Mouse (Mus musculus): ENCODE measurements around the gene Serpina11.

DNA sequence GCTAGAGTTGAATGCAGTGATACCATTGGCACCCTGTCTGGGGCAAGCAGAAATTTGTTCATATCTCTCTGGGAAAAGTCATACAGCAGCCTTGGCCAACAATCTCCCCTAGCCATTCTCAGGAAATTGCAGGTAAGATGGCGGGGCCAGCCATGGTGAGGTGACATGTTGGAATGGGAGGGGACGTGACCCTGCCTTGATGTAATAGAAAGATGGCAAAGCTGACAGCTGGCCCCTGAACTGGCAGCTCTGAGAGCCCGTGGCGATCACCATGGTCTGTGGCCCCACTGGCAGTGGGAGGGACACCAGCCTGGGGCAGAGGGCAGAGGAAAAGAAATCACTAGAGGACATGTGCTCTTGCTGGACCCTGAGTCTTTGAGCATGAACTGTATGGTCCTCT lies 43.5 kb downstream of the Serpina11 start:
- TF ChIP-seq CTCF (IDR thresholded peaks at IDR 0.05; ENCODE audit: low read depth, low read length) (no peak), TAL1 (conservative IDR thresholded peaks at IDR 0.05; ENCODE audit: low read depth, low read length) (no peak)

Measured in G1E (cell line).